Mouse (Mus musculus) liver, embryonic 13.5 days (tissue): ENCODE results near the gene Zfp169. TPM values are rescaled to one million over a fixed set of nuclear protein-coding genes. Genes with fewer than 3 reads are reported as not detected.

Experiments used
- ATAC-seq: fragments of 200-750 bp; cut with Nextera tagmentation; 2 replicates; pipeline ENCODE4 v1.8.0; 2017; ENCODE audit warnings: low read depth, mild to moderate bottlenecking, moderate number of reproducible peaks, moderate library complexity
- DNase-seq: peaks from one replicate; pipeline ENCODE4 v3.0.0; 2022
- H3K27ac ChIP-seq: fragments of 300-500 bp; sonication (generic); 2 replicates; pipeline ENCODE4 v1.5.1; 2015; ENCODE audit warnings: moderate library complexity, mild to moderate bottlenecking, inconsistent platforms
- H3K27me3 ChIP-seq: fragments of 300-500 bp; sonication (generic); 2 replicates; pipeline ENCODE4 v1.6.1; 2015; ENCODE audit warnings: mild to moderate bottlenecking, inconsistent platforms
- H3K36me3 ChIP-seq: fragments of 300-500 bp; sonication (generic); 2 replicates; pipeline ENCODE4 v1.6.1; 2015; ENCODE audit warnings: mild to moderate bottlenecking, inconsistent platforms
- H3K4me1 ChIP-seq: fragments of 300-500 bp; sonication (generic); replicated peaks from 2 replicates; pipeline ENCODE4 v1.6.1; 2015; ENCODE audit warnings: inconsistent platforms
- H3K4me2 ChIP-seq: fragments of 300-500 bp; sonication (generic); 2 replicates; pipeline ENCODE4 v1.6.1; 2015; ENCODE audit warnings: inconsistent platforms, mild to moderate bottlenecking, moderate library complexity
- H3K4me3 ChIP-seq: fragments of 300-500 bp; sonication (generic); replicated peaks from 2 replicates; pipeline ENCODE4 v1.5.1; 2015; ENCODE audit warnings: mild to moderate bottlenecking, inconsistent platforms
- H3K9ac ChIP-seq: fragments of 300-500 bp; sonication (generic); 2 replicates; pipeline ENCODE4 v1.6.1; 2015; ENCODE audit warnings: mild to moderate bottlenecking, inconsistent platforms
- H3K9me3 ChIP-seq: fragments of 300-500 bp; sonication (generic); replicated peaks from 2 replicates; pipeline ENCODE4 v1.6.1; 2016; ENCODE audit warnings: inconsistent platforms
- WGBS: fragments of 180-500 bp; shearing (Covaris S2); methylation state at CpG from one replicate; pipeline ENCODE4 v1.1.7; 2015; ENCODE audit not compliant: insufficient replicate concordance; 5-methylcytosine and 5-hydroxymethylcytosine counted together
- polyA plus RNA-seq: library from polyadenylated mRNA; unstranded; fragments of >200 nt; fragmentation: Nextera tagmentation; extraction: Ambion mirVana; gene quantifications from 2 replicates; pipeline ENCODE4 v1.2.1, GENCODE M21; 2015

Gene Zfp169
- polyA plus RNA-seq, 1 experiment from 2014 or later: 0.92 TPM

- H3K9me3 ChIP-seq: no peaks in the 10 kb centered on the region
- no peaks in the 10 kb centered on the region for H3K27me3 ChIP-seq
- WGBS: 68% methylated on average over 4 of the region's 4 CpGs
- no peak for ATAC-seq
- H3K27ac ChIP-seq: no peak overlapping the region
- no peak overlapping the region for H3K4me2 ChIP-seq
- no peak overlapping the region for H3K4me3 ChIP-seq
- DNase-seq: no peak
- H3K9ac ChIP-seq: no peak overlapping the region
- H3K4me1 ChIP-seq: peaks cover 16% of the 10 kb centered on the region
- H3K36me3 ChIP-seq: no peaks in the 10 kb centered on the region
These were observed 2.6 kb upstream of the Zfp169 start for GRCm38 (mm10) chr13:48515861-48516260.

DNA sequence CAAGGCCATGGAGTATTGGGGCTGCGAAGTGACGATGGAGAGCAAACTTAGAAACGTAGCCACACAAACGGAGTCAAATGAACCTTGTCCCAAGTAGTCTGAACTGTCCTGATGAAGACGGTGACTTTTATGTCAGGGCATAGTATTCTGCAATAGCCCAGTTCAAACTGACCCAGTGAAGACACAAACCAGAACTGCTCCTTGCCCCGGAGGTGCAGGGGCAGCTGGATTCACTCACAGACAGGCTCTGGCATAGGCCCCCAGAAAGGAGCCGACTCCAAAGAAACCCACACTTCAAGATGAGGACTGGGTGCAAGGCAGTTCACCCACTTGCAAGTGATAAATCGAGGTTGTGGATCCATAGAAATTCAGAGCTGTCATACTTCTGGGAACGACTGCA is 4.6 kb downstream of the Zfp169 start:
- Histone ChIP-seq H3K9me3 (no peaks in the 10 kb centered on the region), H3K9ac (no peak overlapping the region), H3K36me3 (peaks cover 22% of the 10 kb centered on the region), H3K4me1 (peaks cover 12% of the 10 kb centered on the region), H3K27me3 (no peaks in the 10 kb centered on the region), H3K27ac (no peak overlapping the region), H3K4me3 (no peak overlapping the region), H3K4me2 (no peak overlapping the region)
- 76% methylated on average over 9 of the region's 9 CpGs for WGBS
- no peak for DNase-seq
- no peak for ATAC-seq

DNA sequence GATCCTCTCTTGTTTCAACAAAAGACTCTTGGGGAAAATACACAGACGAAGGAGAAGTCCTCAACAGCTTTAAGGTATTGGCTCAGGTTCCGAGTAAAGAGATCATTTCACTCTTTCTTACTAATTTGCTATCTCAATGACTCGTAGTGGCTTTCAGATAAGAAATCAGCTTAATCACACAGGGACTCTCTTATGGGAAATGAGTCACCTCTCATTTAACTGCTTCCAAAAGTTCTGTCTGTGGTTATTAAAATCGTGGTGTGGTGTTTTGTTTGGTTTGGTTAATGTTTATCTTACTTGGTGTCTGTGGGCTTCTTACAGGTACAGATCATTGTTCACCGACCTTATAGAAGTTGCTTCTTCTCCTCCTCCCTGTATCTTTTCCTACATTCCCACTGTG is 10.8 kb downstream of the Zfp169 start:
- DNase-seq (no peak), ATAC-seq (no peak)
- 60% methylated on average over 5 of the region's 5 CpGs for WGBS
- peaks cover 42% of the 10 kb centered on the region for H3K36me3 ChIP-seq
- H3K4me1 ChIP-seq: no peaks in the 10 kb centered on the region
- no peak overlapping the region for H3K4me2 ChIP-seq
- H3K4me3 ChIP-seq: no peak overlapping the region
- H3K9ac ChIP-seq: no peak overlapping the region
- no peak overlapping the region for H3K27ac ChIP-seq
- H3K27me3 ChIP-seq: no peaks in the 10 kb centered on the region
- H3K9me3 ChIP-seq: no peaks in the 10 kb centered on the region

- Histone ChIP-seq H3K9me3 (no peaks in the 10 kb centered on the region), H3K9ac (no peak overlapping the region), H3K4me1 (no peaks in the 10 kb centered on the region), H3K4me2 (no peak overlapping the region), H3K4me3 (no peak overlapping the region), H3K27ac (no peak overlapping the region), H3K36me3 (peaks cover 34% of the 10 kb centered on the region), H3K27me3 (no peaks in the 10 kb centered on the region)
- DNase-seq: no peak
- ATAC-seq: no peak
- 68% methylated on average over 4 of the region's 4 CpGs for WGBS
These were observed 14.6 kb downstream of the Zfp169 start for GRCm38 (mm10) chr13:48498676-48499075.

GRCm38 (mm10) chr13:48497693-48498221 is 15.5 kb downstream of the Zfp169 start:
- no peaks in the 10 kb centered on the region for H3K9me3 ChIP-seq
- no peak overlapping the region for H3K4me2 ChIP-seq
- H3K36me3 ChIP-seq: peaks cover 30% of the 10 kb centered on the region
- H3K9ac ChIP-seq: no peak overlapping the region
- H3K4me3 ChIP-seq: no peak overlapping the region
- DNase-seq (no peak), ATAC-seq (no peak)
- H3K27ac ChIP-seq: no peak overlapping the region
- H3K27me3 ChIP-seq: no peaks in the 10 kb centered on the region
- no peaks in the 10 kb centered on the region for H3K4me1 ChIP-seq
- WGBS: 55% methylated on average over 15 of the region's 15 CpGs

- Histone ChIP-seq H3K4me2 (no peak overlapping the region), H3K27ac (no peak overlapping the region), H3K27me3 (no peaks in the 10 kb centered on the region), H3K9me3 (no peaks in the 10 kb centered on the region; the same call in 1 of the 2 replicates), H3K36me3 (peaks cover 63% of the 10 kb centered on the region), H3K4me1 (no peaks in the 10 kb centered on the region), H3K4me3 (no peak overlapping the region), H3K9ac (no peak overlapping the region)
- DNase-seq: no peak
- WGBS: 70% methylated on average over 3 of the region's 5 CpGs
- no peak for ATAC-seq
These were observed 20.1 kb downstream of the Zfp169 start for GRCm38 (mm10) chr13:48493183-48493582.

DNA sequence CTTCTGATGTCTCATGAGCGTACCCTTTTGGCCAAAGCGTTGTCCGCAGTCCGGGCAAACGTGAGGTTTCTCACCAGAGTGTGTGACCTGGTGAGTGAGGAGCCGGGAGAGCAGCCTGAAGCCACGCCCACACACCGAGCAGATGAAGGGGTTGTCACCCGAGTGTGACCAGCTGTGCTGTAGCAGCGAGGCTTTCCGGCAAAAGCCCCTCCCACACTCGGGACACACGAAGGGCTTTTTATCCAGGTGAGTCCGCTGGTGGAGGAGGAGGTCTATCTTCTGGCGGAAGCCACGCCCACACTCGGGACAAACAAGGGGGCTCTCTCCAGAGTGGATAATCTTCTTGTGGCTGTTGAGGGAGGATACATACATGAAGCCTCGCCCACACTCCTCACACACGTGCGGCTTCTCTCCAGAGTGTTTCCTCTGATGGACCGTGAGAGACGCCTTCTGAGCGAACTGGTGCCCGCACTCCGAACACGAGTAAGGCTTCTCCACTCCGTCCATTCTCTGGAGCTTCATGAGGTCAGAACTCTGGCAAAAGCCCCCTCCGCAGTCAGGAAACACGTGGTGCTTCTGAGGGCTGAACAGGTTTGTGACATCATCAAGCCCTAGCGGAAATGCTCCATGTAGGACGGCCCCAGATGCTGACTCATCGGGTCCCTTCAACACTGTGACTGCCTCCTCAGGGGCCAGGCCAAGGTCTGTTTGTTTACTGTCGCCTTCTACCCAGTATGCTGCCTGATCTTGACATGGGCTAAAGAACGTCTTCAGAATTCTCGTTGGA is 22.7 kb downstream of the Zfp169 start:
- DNase-seq: no peak
- ATAC-seq: no peak
- Histone ChIP-seq H3K4me1 (no peaks in the 10 kb centered on the region), H3K4me2 (no peak overlapping the region), H3K27me3 (no peaks in the 10 kb centered on the region), H3K4me3 (no peak overlapping the region), H3K27ac (no peak overlapping the region), H3K9ac (no peak overlapping the region), H3K9me3 (no peaks in the 10 kb centered on the region; the same call in 1 of the 2 replicates), H3K36me3 (peaks cover 50% of the 10 kb centered on the region)
- 82% methylated on average over 35 of the region's 35 CpGs for WGBS

DNA sequence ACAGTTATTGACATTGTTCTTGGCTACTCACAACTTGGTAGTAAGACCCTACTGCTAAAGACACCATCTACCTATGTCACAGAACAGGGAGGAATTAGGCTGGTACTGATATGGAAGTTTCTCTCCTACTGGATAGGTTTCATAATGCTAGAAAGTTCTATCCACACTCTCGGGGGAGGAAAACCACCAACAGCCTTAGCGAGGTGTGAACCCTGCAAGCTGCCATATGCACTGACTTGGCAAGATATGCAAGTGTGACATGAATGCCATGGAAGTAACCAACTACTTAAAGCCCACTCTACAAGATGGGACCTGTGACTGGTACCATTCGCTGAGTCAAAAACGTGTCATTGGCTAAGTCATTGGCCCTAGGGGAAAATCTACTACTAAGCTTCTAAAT is 29.6 kb downstream of the Zfp169 start:
- H3K4me1 ChIP-seq: no peaks in the 10 kb centered on the region
- no peak overlapping the region for H3K4me2 ChIP-seq
- H3K27me3 ChIP-seq: no peaks in the 10 kb centered on the region
- no peak for DNase-seq
- ATAC-seq: no peak
- peaks cover 2% of the 10 kb centered on the region for H3K36me3 ChIP-seq
- H3K4me3 ChIP-seq: no peak overlapping the region
- H3K27ac ChIP-seq: no peak overlapping the region
- 71% methylated on average over 4 of the region's 4 CpGs for WGBS
- H3K9ac ChIP-seq: no peak overlapping the region
- H3K9me3 ChIP-seq: no peaks in the 10 kb centered on the region

DNA sequence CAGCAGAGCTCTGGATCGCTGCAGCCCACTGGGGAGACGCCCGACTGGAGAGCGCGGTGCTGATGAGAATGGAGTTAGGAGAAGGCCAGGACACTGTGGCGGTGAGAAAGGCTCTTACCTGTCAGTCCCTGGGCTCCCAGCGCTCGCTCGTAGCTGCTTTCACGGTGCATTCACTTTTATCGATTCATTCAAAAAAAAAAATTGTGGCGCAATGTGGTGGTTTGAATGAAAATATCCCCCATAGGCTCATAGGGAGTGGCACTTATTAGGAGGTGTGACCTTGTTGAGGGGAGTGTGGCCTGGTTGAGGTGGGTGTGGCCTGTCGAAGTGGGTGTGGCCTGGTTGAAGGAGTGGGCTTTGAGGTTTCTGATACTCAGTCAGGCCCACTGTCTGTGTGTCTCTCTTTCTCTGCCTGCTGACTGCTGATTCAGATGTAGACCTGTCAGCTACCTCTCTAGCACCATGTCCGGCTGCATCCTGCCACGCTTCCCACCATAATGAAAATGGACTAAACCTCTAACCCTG is 44.5 kb downstream of the Zfp169 start:
- Histone ChIP-seq H3K4me2 (no peak overlapping the region), H3K27me3 (0 out of 2 replicates have a peak, but pooled peaks cover 2% of the 10 kb centered on the region), H3K9ac (no peak overlapping the region), H3K4me1 (no peaks in the 10 kb centered on the region), H3K36me3 (no peaks in the 10 kb centered on the region), H3K9me3 (no peaks in the 10 kb centered on the region), H3K4me3 (no peak overlapping the region), H3K27ac (no peak overlapping the region)
- 59% methylated on average over 15 of the region's 15 CpGs for WGBS
- DNase-seq (no peak), ATAC-seq (no peak)

GRCm38 (mm10) chr13:48466186-48466585 is 47.1 kb downstream of the Zfp169 start:
- no peaks in the 10 kb centered on the region for H3K9me3 ChIP-seq
- H3K4me2 ChIP-seq: no peak overlapping the region
- H3K9ac ChIP-seq: no peak overlapping the region
- H3K4me1 ChIP-seq: no peaks in the 10 kb centered on the region
- H3K4me3 ChIP-seq: no peak overlapping the region
- WGBS: 52% methylated on average over 10 of the region's 10 CpGs
- no peak overlapping the region for H3K27ac ChIP-seq
- DNase-seq (no peak), ATAC-seq (no peak)
- no peaks in the 10 kb centered on the region for H3K36me3 ChIP-seq
- 0 out of 2 replicates have a peak, but pooled peaks cover 2% of the 10 kb centered on the region for H3K27me3 ChIP-seq

- Histone ChIP-seq H3K4me3 (no peak overlapping the region), H3K36me3 (no peaks in the 10 kb centered on the region), H3K4me2 (no peak overlapping the region), H3K27ac (no peak overlapping the region), H3K9me3 (no peaks in the 10 kb centered on the region), H3K4me1 (no peaks in the 10 kb centered on the region), H3K9ac (no peak overlapping the region), H3K27me3 (0 out of 2 replicates have a peak, but pooled peaks cover 2% of the 10 kb centered on the region)
- DNase-seq: peak; percentile 3
- WGBS: 13% methylated on average over 4 of the region's 4 CpGs
- no peak for ATAC-seq
These were observed 49.1 kb downstream of the Zfp169 start for GRCm38 (mm10) chr13:48464170-48464569.

DNA sequence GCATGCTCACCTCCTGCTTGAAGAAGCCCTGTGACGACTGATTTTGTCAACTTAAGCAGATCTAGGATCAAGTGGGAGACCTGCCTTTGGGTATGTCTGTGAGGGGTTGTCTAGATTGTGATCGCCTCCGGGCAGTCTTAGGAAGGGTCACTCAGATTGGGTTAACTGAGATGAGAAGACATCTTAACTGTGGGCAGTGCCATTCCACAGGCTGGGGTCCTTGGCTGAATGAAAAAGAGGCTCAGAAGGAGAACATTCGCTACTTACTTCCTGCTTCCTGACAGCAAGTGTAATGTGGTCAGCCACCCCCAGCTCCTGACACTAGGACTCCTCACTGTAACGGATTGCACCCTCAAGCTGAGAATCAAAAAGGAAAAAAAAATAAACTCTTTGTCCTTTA is 54.0 kb downstream of the Zfp169 start:
- DNase-seq (no peak), ATAC-seq (no peak)
- no peaks in the 10 kb centered on the region for H3K9me3 ChIP-seq
- WGBS: 47% methylated on average over 5 of the region's 5 CpGs
- H3K4me2 ChIP-seq: no peak overlapping the region
- no peaks in the 10 kb centered on the region for H3K27me3 ChIP-seq
- no peak overlapping the region for H3K9ac ChIP-seq
- H3K4me3 ChIP-seq: no peak overlapping the region
- no peaks in the 10 kb centered on the region for H3K36me3 ChIP-seq
- no peak overlapping the region for H3K27ac ChIP-seq
- H3K4me1 ChIP-seq: no peaks in the 10 kb centered on the region
